Mouse (Mus musculus): ENCODE data around the gene Ubac2. TPM values are rescaled to one million over a fixed set of nuclear protein-coding genes. Genes with fewer than 3 reads are reported as not detected.

Ubac2 gene
- polyA plus RNA-seq, 1 experiment from 2014 or later = 56.9 TPM

GRCm38 (mm10) chr14:121990897-121991296 lies 112.5 kb downstream of the Ubac2 start:
- Histone ChIP-seq H3K36me3 (ENCODE audit: control insufficient read depth, insufficient read depth, low read length) (peaks cover 3% of the 10 kb centered on the region; the same call in 1 of the 2 replicates), H3K27ac (ENCODE audit: low read depth, low read length) (no peak overlapping the region), H3K4me3 (ENCODE audit: low read depth, low read length) (no peak overlapping the region), H3K9ac (ENCODE audit: low read length) (no peak overlapping the region), H3K27me3 (replicated peaks; ENCODE audit: control insufficient read depth, insufficient read depth, low read length) (no peaks in the 10 kb centered on the region), H3K9me3 (replicated peaks; ENCODE audit: control insufficient read depth, low read length) (no peaks in the 10 kb centered on the region), H3K4me1 (ENCODE audit: control insufficient read depth, insufficient read depth, low read length) (no peaks in the 10 kb centered on the region), H3K4me2 (ENCODE audit: low read length) (no peak overlapping the region)
- WGBS = 90% methylated on average over 6 of the region's 6 CpGs
- ATAC-seq (no peak), DNase-seq (ENCODE audit: low spot score) (no peak)

GRCm38 (mm10) chr14:121991921-121992320 lies 113.5 kb downstream of the Ubac2 start:
- no peak for ATAC-seq
- Histone ChIP-seq H3K4me2 (ENCODE audit: low read length) (no peak overlapping the region), H3K27ac (ENCODE audit: low read depth, low read length) (no peak overlapping the region), H3K36me3 (ENCODE audit: control insufficient read depth, insufficient read depth, low read length) (peaks cover 10% of the 10 kb centered on the region; the same call in 1 of the 2 replicates), H3K27me3 (replicated peaks; ENCODE audit: control insufficient read depth, insufficient read depth, low read length) (no peaks in the 10 kb centered on the region), H3K4me1 (ENCODE audit: control insufficient read depth, insufficient read depth, low read length) (no peaks in the 10 kb centered on the region), H3K9ac (ENCODE audit: low read length) (no peak overlapping the region), H3K4me3 (ENCODE audit: low read depth, low read length) (no peak overlapping the region), H3K9me3 (replicated peaks; ENCODE audit: control insufficient read depth, low read length) (no peaks in the 10 kb centered on the region)
- no peak for DNase-seq (ENCODE audit: low spot score)

GRCm38 (mm10) chr14:121992395-121993280 lies 114.2 kb downstream of the Ubac2 start:
- Histone ChIP-seq H3K4me3 (ENCODE audit: low read depth, low read length) (no peak overlapping the region), H3K36me3 (ENCODE audit: control insufficient read depth, insufficient read depth, low read length) (peaks cover 12% of the 10 kb centered on the region; the same call in 1 of the 2 replicates), H3K9me3 (replicated peaks; ENCODE audit: control insufficient read depth, low read length) (no peaks in the 10 kb centered on the region), H3K4me2 (ENCODE audit: low read length) (no peak overlapping the region), H3K27me3 (replicated peaks; ENCODE audit: control insufficient read depth, insufficient read depth, low read length) (no peaks in the 10 kb centered on the region), H3K9ac (ENCODE audit: low read length) (no peak overlapping the region), H3K4me1 (ENCODE audit: control insufficient read depth, insufficient read depth, low read length) (no peaks in the 10 kb centered on the region), H3K27ac (ENCODE audit: low read depth, low read length) (no peak overlapping the region)
- no peak for DNase-seq (ENCODE audit: low spot score)
- 93% methylated on average over 13 of the region's 13 CpGs for WGBS
- no peak for ATAC-seq

GRCm38 (mm10) chr14:121993616-121994015 lies 115.2 kb downstream of the Ubac2 start:
- Histone ChIP-seq H3K4me2 (ENCODE audit: low read length) (no peak overlapping the region), H3K9ac (ENCODE audit: low read length) (no peak overlapping the region), H3K27me3 (replicated peaks; ENCODE audit: control insufficient read depth, insufficient read depth, low read length) (no peaks in the 10 kb centered on the region), H3K9me3 (replicated peaks; ENCODE audit: control insufficient read depth, low read length) (no peaks in the 10 kb centered on the region), H3K4me3 (ENCODE audit: low read depth, low read length) (no peak overlapping the region), H3K27ac (ENCODE audit: low read depth, low read length) (no peak overlapping the region), H3K36me3 (ENCODE audit: control insufficient read depth, insufficient read depth, low read length) (peaks cover 12% of the 10 kb centered on the region; the same call in 1 of the 2 replicates), H3K4me1 (ENCODE audit: control insufficient read depth, insufficient read depth, low read length) (no peaks in the 10 kb centered on the region)
- WGBS = 97% methylated on average over 4 of the region's 4 CpGs
- ATAC-seq (no peak), DNase-seq (ENCODE audit: low spot score) (no peak)

GRCm38 (mm10) chr14:121994171-121994700 lies 115.8 kb downstream of the Ubac2 start:
- H3K27ac ChIP-seq (ENCODE audit: low read depth, low read length) = no peak overlapping the region
- no peak for ATAC-seq

GRCm38 (mm10) chr14:121994846-121995556 lies 116.6 kb downstream of the Ubac2 start:
- H3K4me2 ChIP-seq (ENCODE audit: low read length) = no peak overlapping the region
- WGBS = 94% methylated on average over 7 of the region's 7 CpGs

More at GRCm38 (mm10) chr14:121994171-121994700, 115.8 kb downstream of the Ubac2 start:
- Histone ChIP-seq H3K4me3 (ENCODE audit: low read depth, low read length) (no peak overlapping the region), H3K4me1 (ENCODE audit: control insufficient read depth, insufficient read depth, low read length) (no peaks in the 10 kb centered on the region), H3K36me3 (ENCODE audit: control insufficient read depth, insufficient read depth, low read length) (peaks cover 12% of the 10 kb centered on the region; the same call in 1 of the 2 replicates), H3K27me3 (replicated peaks; ENCODE audit: control insufficient read depth, insufficient read depth, low read length) (no peaks in the 10 kb centered on the region), H3K9ac (ENCODE audit: low read length) (no peak overlapping the region), H3K4me2 (ENCODE audit: low read length) (no peak overlapping the region), H3K9me3 (replicated peaks; ENCODE audit: control insufficient read depth, low read length) (no peaks in the 10 kb centered on the region)
- no peak for DNase-seq (ENCODE audit: low spot score)
- WGBS = 98% methylated on average over 17 of the region's 17 CpGs

GRCm38 (mm10) chr14:121995557-121995870 lies 117.1 kb downstream of the Ubac2 start:
- ATAC-seq = no peak
- WGBS = 93% methylated on average over 1 of the region's 1 CpGs

More at GRCm38 (mm10) chr14:121994846-121995556, 116.6 kb downstream of the Ubac2 start:
- Histone ChIP-seq H3K4me3 (ENCODE audit: low read depth, low read length) (no peak overlapping the region), H3K9ac (ENCODE audit: low read length) (no peak overlapping the region), H3K27ac (ENCODE audit: low read depth, low read length) (no peak overlapping the region), H3K36me3 (ENCODE audit: control insufficient read depth, insufficient read depth, low read length) (peaks cover 12% of the 10 kb centered on the region; the same call in 1 of the 2 replicates), H3K4me1 (ENCODE audit: control insufficient read depth, insufficient read depth, low read length) (no peaks in the 10 kb centered on the region), H3K27me3 (replicated peaks; ENCODE audit: control insufficient read depth, insufficient read depth, low read length) (no peaks in the 10 kb centered on the region), H3K9me3 (replicated peaks; ENCODE audit: control insufficient read depth, low read length) (no peaks in the 10 kb centered on the region)
- ATAC-seq (no peak), DNase-seq (ENCODE audit: low spot score) (no peak)

GRCm38 (mm10) chr14:121996786-121997185 lies 118.4 kb downstream of the Ubac2 start:
- WGBS = 96% methylated on average over 8 of the region's 8 CpGs
- no peak overlapping the region for H3K27ac ChIP-seq (ENCODE audit: low read depth, low read length)
- no peak for DNase-seq (ENCODE audit: low spot score)
- H3K36me3 ChIP-seq (ENCODE audit: control insufficient read depth, insufficient read depth, low read length) = peaks cover 12% of the 10 kb centered on the region; the same call in 1 of the 2 replicates
- H3K27me3 ChIP-seq (replicated peaks; ENCODE audit: control insufficient read depth, insufficient read depth, low read length) = no peaks in the 10 kb centered on the region
- no peaks in the 10 kb centered on the region for H3K4me1 ChIP-seq (ENCODE audit: control insufficient read depth, insufficient read depth, low read length)
- H3K4me2 ChIP-seq (ENCODE audit: low read length) = no peak overlapping the region
- H3K9ac ChIP-seq (ENCODE audit: low read length) = no peak overlapping the region
- ATAC-seq = no peak
- no peaks in the 10 kb centered on the region for H3K9me3 ChIP-seq (replicated peaks; ENCODE audit: control insufficient read depth, low read length)
- H3K4me3 ChIP-seq (ENCODE audit: low read depth, low read length) = no peak overlapping the region

More at GRCm38 (mm10) chr14:121995557-121995870, 117.1 kb downstream of the Ubac2 start:
- Histone ChIP-seq H3K9me3 (replicated peaks; ENCODE audit: control insufficient read depth, low read length) (no peaks in the 10 kb centered on the region), H3K27me3 (replicated peaks; ENCODE audit: control insufficient read depth, insufficient read depth, low read length) (no peaks in the 10 kb centered on the region), H3K36me3 (ENCODE audit: control insufficient read depth, insufficient read depth, low read length) (peaks cover 12% of the 10 kb centered on the region; the same call in 1 of the 2 replicates), H3K4me2 (ENCODE audit: low read length) (no peak overlapping the region), H3K4me1 (ENCODE audit: control insufficient read depth, insufficient read depth, low read length) (no peaks in the 10 kb centered on the region), H3K9ac (ENCODE audit: low read length) (no peak overlapping the region), H3K27ac (ENCODE audit: low read depth, low read length) (no peak overlapping the region), H3K4me3 (ENCODE audit: low read depth, low read length) (no peak overlapping the region)
- DNase-seq (ENCODE audit: low spot score) = no peak

All from forebrain, embryonic 14.5 days (tissue).